Mouse (Mus musculus) cerebellum, postnatal 10 days (tissue): ENCODE measurements at regions not wholly inside any gene's neighbourhood (a gene's known extent, or its start where the extent isn't known, plus 50 kb on each side); places are given as distances from the start of the nearest gene placed in this dataset.

ENCODE experiments used
- DNase-seq, 2 experiments: peaks; one replicate each; pipeline ENCODE4 v3.0.0; 2021; ENCODE audit warnings: mixed read lengths in 2 of 2

DNA sequence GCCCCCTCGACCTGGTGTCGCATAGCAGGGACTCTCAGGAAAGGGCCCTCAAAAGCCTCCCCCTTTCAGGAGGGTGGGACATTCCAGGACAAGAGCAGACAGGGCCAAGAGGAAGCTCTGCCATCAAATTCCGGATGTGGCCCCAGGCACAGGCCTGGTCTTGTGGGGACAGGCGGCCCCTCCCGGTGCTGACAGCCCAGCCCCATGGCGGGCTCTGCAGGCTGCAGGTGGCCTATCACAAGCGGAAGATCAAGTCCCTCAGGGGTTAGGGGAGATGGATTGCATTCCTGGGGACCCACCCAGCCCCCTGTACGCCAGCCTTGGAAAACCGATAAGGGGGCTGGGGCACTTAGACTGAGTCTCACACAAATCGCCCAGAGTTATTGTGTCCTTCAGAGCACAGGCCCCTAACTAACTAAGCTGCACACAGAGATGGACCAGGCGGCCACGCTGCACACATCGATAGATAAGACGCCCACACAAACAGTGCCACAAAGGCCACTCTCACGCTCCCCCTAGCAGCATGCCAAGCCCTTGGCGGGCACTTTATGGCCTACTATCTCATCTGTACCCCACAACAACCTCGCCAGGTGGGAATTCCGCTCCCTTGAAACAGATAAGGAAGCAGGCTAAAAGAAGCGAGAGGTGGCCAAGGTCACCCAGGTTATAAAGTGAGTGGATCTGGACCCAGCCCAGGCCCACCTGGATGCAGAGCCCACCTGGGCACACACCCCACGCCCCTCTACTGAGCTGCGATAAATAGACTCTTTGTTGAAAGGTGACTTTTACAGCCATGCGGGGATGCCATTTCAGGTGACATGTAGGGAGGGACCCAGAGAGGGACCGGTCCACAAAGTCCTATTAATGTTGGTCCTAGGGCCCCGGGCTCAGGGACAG, 55.5 kb downstream of the Gm5294 start:
- DNase-seq = no peak

DNA sequence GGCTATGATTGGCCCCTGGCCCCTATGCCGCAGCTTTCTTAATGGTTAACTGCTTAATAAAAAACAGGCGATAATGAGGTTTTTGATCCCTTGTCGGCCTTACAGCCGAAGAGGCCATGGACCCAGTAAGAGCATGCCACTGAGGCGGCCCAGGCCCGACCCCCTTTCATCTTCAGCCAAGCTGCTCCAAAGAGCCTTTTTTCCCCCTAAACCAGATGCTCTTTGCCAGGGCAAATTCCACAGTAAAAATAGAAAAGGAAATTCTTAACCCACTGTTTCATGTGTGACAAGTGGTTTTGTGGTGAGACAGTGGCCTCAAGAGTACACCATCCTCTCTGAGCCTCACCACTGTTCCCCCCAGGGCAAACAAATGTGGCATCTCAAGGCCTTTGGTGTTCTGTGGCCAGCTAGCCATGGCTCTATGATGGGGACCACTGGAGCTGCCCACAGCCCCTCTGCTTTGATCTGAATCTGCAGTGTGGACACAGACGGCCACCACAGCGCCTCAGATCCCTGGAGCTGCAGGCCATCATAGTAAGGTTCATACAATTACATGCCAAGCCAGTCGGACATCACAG, 61.9 kb downstream of the Gm5294 start:
- DNase-seq = no peak

DNA sequence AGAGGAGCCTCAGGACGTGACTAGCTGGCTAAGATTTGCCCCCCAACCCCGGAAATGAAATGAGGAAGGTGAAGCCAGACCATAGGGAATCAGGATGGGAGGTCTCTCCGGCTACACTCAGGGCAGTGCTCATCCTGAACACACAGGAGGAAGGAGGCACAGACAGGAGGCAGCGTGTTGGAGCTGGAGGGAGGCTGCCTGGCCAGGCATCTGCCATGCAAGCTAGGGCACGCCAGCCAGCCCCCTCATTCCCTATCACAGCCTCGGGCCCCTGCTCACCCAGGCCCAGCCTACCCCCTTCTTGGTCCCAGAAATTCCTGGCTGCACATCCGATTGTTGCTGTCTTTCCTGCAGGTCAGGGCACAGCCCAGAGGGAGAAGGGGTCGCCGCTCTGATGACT, 63.7 kb downstream of the Gm5294 start:
- DNase-seq = no peak

DNA sequence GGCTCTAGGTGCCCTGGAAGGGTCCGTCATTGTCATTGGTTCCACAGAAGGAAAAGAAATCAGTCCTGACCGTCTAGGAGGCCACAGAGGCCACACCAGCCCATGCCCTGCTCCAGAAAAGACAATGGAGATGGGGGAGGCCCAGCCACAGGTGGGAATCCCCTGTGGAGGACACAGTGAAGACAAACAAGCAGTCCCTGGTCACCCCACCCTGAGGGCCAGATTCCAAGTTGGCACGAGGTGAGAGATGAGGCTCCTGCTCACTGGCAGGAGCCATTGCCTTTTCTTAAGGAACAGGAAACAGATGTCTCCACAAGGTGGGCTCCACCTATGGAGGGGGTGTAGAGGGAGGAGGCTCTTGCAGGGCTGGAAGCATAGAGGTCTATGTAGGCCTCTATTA, 66.0 kb downstream of the Gm5294 start:
- no peak for DNase-seq

DNA sequence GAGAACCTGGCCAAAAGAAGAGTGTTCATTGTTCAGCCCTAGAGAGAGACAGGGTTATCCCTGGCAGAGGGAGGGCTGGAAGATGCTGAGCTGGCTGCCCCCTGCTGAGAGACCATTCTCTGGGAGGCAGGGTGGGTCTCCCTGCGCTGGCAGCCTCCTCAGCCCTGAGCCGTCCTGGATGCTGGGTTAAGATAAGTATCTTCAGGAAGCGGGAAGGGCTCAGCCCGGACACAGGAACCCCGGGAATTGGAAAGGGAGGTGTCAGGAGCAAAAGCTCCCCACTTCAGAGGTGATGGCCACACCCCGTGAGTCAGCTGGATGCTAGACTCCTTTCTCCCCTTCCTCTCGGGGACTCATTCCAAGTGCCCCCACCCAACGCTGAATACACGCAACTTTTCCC, 68.9 kb downstream of the Gm5294 start:
- DNase-seq = peak; percentile 19 to 23

DNA sequence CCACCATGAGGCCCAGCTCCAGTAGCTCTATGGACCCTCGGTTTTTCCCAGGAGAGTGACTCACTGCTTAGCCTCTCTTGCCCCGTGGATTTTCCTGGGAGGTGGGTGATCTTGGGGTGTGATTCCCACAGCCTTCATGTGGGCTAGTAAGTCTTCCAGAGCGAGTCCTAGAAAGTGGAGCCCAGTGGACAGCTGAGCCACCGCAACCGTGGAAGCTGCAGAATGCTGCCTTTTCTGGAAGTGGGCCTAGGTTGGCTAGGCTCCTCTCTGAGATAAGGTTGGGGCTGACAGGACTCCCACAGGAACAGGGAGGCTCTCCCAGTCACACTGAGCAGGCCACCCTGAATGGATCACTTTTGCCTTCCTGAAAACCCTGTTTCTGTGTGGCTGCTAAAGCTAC, 69.9 kb downstream of the Gm5294 start:
- DNase-seq = peak in 1 of 2 experiments; percentile 21

DNA sequence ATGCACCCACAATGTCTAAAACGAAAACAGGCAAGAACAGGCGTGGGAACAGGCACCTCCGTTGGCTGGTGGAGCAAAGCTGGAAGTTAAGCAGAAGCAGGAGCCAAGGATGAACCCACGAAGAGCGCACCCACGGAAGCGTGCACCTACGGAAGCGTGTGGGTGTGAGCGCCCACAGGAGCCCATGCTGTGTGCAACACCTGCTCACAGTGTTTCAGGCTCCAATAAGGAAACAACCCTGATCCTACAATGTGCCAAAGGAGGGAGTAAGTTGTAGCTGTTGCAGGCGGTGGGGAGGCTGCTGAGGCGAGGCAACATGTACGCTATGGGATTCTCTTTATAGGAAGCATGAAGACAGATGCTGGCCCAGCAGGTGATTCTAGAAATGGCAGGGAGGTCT, 74.6 kb downstream of the Gm5294 start:
- DNase-seq = peak in 1 of 2 experiments; percentile 30

DNA sequence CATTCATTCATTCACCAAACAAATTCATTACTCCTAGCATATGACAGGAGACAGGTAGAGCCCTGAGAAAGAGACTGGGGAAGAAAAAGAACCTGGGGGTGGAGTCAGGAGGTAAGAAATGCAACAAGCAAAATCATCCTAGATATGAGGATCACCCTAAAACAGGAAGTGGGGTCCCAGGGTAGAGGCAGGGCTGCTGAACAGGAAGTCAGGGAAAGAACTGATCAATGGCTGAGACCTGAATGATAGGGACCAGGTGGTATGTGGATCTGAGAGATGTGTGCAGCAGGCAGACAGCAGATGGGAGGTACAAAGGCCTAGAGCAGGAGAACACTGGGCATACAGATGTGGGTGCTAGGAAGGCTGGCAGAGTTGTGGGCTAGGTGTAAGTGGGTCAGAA, 77.4 kb downstream of the Gm5294 start:
- DNase-seq = no peak

DNA sequence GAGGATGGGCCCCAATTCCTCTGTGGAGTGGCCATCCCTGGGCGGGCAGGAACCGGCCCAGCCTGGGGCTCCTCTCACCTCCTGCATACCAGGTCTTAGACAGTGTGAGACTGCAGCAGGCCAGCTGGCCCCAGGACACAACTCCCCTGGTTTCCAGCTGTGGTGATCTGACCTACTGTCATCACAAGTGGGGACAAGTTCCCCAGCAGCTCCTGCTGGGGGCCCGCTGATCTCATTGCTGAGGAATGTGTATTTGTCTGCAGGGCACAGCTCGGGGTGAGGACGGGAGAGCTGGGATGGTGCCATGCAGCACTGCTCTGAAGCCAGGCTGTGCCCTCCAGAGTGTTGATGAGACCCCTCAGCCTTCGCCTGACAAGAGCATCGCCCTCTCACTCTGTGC, 78.6 kb downstream of the Gm5294 start:
- DNase-seq = no peak

DNA sequence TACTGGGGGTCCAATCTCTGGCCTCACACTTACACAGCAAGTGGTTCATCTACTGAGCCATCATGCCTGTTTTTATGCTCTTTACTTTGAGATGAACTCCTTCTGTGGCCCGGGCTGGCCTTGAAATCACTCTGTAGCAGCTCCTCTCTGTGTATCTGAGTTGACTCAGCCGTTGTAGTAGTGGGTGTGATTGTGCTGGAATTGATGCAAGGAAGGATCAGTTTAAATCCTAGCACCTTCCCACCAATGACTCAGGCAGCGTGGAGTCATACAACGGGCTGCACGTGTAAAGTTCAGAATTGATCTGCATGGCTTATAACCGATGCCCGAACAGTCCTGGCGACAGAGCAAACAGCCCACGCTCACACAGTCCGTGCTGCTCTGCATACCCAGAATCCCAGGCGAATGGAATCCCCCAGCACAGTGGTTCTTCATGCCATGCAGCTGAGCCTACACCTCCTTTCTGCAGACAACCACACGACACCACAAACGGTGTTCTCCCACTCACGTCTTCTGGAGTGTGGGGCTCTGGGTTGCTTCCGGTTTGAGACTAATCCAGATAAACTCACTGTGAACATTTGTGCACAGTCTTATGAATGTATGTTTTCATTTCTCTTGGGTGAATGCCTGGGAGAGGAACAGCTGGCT, 81.2 kb downstream of the Gm5294 start:
- no peak for DNase-seq

DNA sequence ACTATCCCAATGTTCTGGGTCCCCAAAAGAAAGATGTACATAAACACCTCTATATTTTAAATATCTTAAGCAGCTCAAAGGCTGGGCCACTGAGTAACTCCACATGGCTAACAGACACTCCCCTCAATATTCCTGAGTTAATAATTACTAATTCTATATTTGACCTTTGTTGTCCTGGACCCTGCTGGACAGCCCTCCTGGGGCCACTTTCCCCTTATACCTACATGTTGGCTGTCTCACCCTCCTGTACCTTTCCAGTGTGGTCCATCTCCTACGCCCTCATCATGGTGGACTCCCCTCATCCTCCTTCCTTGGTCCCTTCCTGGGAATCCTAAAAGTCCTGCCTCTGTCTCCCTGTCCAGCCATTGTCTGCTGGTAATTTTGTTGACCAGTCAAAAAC, 82.4 kb downstream of the Gm5294 start:
- no peak for DNase-seq

DNA sequence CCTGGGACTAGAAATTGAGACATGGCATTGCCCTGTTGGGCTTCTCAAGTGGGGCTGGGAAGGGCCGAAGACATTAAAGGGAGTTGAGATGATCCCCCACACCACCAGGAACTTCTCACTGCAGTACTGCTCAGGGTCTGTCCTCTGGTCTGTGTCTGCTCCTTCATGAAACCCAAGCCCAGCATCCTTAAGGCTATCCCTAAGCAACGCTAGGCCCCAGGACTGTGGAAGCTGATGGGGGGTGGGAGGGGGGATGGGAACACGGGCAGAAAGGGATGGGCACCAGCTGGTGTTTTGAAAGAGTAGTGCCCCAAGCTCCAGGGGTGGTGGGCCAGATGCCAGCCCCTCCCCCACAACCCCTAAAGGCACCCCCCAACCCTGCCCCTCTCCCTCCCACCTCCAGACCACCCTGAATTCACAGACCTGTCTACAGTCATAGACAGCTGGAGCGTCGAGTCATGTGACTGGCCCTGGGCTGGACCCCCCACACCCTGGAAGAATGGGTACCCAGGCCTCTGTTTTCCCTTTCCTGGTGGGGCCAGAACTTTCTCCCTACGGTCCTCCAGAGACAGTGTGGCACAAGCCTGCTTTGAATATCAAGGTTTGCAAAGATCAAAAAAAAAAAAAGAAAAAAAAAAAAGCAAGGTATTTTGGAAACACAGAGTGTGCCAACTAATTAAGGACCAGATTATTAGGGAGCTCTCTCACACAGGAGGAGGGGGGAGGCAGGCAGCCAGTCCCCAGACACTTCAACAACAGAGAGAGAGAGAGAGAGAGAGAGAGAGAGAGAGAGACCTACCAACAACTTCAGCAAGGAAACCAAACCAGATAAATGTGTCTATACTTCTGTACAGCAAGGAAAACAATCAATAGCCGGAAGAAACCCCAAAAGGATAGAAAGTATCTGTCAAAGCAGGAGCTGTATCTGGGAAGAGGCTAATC, 85.1 kb downstream of the Pdgfa start:
- DNase-seq = peak; percentile 69 to 75

DNA sequence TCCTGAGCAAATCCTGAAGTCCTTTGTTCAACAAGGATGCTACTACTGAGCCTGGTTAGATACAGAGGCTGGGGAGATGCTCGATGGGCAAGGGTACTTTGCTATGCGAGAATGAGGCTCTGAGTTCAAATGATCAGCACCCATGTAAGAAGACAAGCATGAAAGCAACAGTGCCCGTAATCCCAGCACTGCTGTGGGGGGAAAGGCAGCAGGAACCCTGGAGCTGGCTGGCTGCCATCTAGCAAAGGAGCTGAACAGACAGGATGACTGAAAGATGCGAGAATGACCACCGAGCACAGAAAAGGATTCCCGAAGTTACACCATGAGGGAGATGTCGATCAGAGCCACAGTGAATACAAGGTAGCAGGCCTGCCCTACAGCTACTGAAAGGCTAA, 84.5 kb downstream of the Pdgfa start:
- peak; percentile 66 to 74 for DNase-seq

DNA sequence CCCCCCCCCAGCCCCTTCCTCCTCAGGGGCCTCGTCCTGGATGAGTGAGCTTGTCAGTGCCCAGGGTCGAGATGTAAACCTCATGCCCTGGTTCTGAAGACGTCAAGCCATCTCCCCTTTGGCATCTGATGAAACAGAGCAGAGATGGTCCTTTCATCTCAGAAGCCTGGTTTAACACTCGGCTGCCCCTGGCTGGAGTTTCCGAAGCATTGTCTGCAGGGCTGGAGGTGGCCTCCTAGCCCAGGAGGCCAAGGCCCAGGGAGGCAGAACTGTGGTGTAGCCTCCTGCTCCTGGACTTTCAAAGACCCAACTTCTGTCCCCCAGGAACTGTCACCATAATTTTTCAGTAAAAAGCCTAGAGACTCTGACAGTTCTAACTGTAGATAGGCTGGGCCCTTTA, 82.1 kb downstream of the Pdgfa start:
- DNase-seq = no peak

DNA sequence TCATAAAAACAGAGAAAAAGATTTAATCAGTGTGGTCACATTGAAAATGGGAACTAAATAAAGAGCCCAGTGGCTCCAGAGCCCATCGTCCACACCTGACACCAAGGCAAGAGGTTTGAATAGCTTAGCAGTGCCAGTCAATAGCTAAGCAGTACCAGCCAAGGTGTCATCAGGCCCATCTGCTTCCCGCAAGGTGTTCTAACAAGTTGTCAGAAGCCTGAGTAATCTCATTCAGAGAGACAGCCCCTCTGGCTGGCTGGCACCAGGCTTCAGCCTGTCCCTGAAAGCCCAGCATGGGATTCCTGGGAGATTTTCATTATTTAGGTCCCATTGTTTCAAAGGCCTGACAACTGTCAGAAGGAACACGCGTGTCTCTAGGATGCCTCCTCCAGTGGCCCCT, 81.7 kb downstream of the Pdgfa start:
- peak; percentile 79 to 81 for DNase-seq

DNA sequence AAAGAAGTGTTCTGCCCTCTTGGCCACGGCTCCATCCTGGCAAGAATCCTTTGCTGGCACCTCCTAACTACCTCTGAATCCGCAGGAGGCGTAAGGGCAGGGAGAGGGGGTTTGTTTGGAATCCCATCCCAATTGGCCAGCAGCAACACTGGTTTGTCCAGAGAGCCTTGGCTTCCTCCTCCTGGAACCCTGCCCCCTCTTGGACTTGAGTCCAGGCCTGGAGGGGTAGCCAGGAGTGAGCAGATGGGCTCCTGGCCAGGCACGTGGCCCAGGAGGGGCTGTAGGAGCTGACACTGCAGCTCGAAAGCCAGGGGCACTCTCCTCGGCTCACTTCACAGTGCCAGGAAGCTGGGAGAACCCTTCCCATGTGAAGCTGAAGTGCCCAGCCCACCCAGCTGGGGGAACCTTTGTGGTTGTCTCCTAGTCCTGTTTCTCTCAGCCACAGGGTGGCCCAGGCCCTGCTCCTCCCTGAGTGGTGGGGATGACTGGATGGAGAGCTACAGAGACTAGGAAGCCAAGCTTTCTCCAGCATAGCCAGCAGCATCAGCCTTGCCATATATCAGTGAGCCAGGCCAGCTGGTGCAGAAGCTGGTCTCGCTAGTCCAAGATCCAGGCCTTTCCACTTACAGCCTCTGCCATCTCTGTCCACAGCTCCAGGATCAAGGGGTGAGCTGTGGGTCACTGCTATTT, 76.9 kb downstream of the Pdgfa start:
- peak; percentile 98 to 99 for DNase-seq

DNA sequence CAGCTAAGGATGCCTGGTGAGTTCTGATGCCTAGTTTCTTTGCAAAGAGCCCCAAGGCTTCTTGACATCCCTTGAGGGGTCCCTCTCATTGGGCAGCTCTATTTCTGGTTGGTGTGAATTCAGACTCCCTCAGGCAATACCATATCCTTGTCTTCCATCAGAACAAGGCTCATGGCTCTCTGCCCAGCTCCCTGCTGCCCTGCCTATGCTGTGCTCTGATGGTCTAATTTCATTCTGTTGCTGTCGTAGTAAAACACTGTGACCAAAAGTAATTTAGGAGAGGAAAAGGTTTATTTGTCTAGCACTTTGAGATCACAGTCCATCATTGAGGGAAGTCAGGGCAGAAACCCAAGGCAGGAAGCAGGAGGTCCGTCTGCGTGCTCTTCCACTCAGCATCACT, 75.1 kb downstream of the Pdgfa start:
- DNase-seq = peak; percentile 80 to 86
